Mouse (Mus musculus): Measurements from ENCODE around the gene Adora2a. TPM values are rescaled to one million over a fixed set of nuclear protein-coding genes. Genes with fewer than 3 reads are reported as not detected.

Gene Adora2a
- polyA plus RNA-seq, 2 experiments = 1.7 to 1.9 TPM

DNA sequence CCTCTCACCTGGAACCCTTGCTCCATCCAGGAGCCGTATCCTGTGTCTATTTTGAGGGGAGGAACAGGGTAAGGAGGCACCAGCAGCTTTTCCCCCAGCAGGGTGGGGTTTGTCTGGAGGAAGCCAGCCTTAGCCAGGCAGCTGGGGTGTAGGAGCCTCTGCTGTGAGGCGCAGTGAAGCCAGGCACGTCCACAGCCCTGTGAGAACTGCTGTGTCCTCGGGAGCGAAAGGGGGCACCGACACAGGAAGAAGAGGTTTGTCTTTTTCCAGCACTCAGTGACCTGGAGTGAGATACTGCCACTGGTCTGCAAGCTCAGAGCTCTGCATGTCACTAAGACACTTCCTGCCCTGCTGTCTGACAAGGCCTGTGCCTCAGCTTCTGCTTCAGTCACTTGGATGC lies 12.3 kb upstream of the Adora2a start:
- WGBS (ENCODE audit: insufficient replicate concordance) = 22% methylated on average over 6 of the region's 6 CpGs
- Histone ChIP-seq H3K9me3 (ENCODE audit: control insufficient read depth, low read length) (no peaks in the 10 kb centered on the region), H3K36me3 (replicated peaks; ENCODE audit: control insufficient read depth, insufficient read depth, low read depth) (no peaks in the 10 kb centered on the region; the same call in 1 of the 2 replicates), H3K9ac (replicated peaks) (no peak overlapping the region), H3K4me1 (replicated peaks; ENCODE audit: control insufficient read depth in 2 of 2, insufficient read depth in 2 of 2, low read length in 1 of 2) (peaks cover 5 to 43% of the 10 kb centered on the region in 2 experiments), H3K27ac (no peak overlapping the region), H3K4me3 (ENCODE audit: insufficient read depth in 1 of 2, low read depth in 2 of 2, low read length in 2 of 2) (no peak overlapping the region), H3K27me3 (ENCODE audit: control insufficient read depth, insufficient read depth, low read length) (no peaks in the 10 kb centered on the region), H3K4me2 (ENCODE audit: low read depth) (no peak overlapping the region)
- no peak for TF ChIP-seq CTCF (IDR thresholded peaks at IDR 0.05; ENCODE audit: low read depth)
- TF ChIP-seq EP300 (IDR thresholded peaks at IDR 0.05; ENCODE audit: low read depth) = no peak
- ATAC-seq (ENCODE audit: insufficient read depth) (peak; percentile 40; the same call in 1 of the 2 replicates), DNase-seq (ENCODE audit: low read depth in 3 of 3, low spot score in 3 of 3) (no peak)

DNA sequence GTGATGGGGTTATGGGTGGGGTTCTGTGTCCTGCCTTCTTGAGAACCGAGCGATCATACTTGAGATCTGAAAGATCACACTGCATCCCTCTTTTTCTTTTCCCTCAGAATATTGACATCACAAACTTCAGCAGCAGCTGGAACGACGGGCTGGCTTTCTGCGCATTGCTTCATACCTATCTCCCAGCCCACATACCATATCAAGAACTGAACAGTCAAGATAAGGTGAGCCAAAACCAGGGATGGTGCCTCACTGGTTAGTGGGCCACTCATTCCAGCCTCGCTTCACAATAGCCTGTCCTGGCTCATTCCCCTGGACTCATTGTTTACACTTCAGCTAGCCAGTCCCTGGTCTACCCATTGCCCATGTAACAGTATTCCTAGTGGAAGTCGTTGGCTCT lies 9.5 kb upstream of the Adora2a start:
- no peak for TF ChIP-seq CTCF (IDR thresholded peaks at IDR 0.05; ENCODE audit: low read depth)
- peak; percentile 35; the same call in 1 of the 2 replicates for TF ChIP-seq EP300 (IDR thresholded peaks at IDR 0.05; ENCODE audit: low read depth)
- Histone ChIP-seq H3K27ac (no peak overlapping the region), H3K4me1 (replicated peaks; ENCODE audit: control insufficient read depth in 2 of 2, insufficient read depth in 2 of 2, low read length in 1 of 2) (peaks cover 0 to 31% of the 10 kb centered on the region in 2 experiments), H3K4me2 (ENCODE audit: low read depth) (no peak overlapping the region), H3K27me3 (ENCODE audit: control insufficient read depth, insufficient read depth, low read length) (no peaks in the 10 kb centered on the region), H3K4me3 (ENCODE audit: insufficient read depth in 1 of 2, low read depth in 2 of 2, low read length in 2 of 2) (no peak overlapping the region), H3K9ac (replicated peaks) (no peak overlapping the region), H3K9me3 (ENCODE audit: control insufficient read depth, low read length) (no peaks in the 10 kb centered on the region), H3K36me3 (replicated peaks; ENCODE audit: control insufficient read depth, insufficient read depth, low read depth) (no peaks in the 10 kb centered on the region; the same call in 1 of the 2 replicates)
- WGBS (ENCODE audit: insufficient replicate concordance) = 18% methylated on average over 7 of the region's 7 CpGs
- DNase-seq (ENCODE audit: low read depth in 3 of 3, low spot score in 3 of 3) (no peak), ATAC-seq (ENCODE audit: insufficient read depth) (peak; percentile 65)

DNA sequence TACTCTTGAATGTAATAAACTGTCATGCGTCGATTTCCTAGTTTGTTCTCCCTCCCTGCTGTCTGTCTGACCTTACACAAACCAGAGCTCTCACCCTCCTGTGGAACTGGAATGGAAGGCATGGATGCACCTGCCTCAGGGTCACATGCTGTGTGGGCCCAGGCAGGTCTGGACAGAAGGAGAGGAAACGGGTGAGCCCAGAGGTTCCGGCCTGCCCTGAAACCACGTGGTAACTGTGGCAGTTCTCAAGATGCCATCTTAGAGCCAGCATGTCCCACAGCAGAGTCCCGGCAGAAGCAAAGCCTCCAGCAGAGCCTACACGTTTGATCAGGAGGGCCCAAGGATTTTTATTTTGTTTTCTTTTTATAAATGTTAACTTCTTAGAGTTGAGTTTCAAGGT lies 4.3 kb upstream of the Adora2a start:
- DNase-seq (ENCODE audit: low read depth in 3 of 3, low spot score in 3 of 3) (no peak), ATAC-seq (ENCODE audit: insufficient read depth) (no peak)
- WGBS (ENCODE audit: insufficient replicate concordance) = 47% methylated on average over 7 of the region's 7 CpGs
- no peak overlapping the region for H3K27ac ChIP-seq
- TF ChIP-seq EP300 (IDR thresholded peaks at IDR 0.05; ENCODE audit: low read depth) (no peak), CTCF (IDR thresholded peaks at IDR 0.05; ENCODE audit: low read depth) (no peak)
- peaks cover 0 to 14% of the 10 kb centered on the region in 2 experiments; a peak in 3 of 4 replicates for H3K4me1 ChIP-seq (replicated peaks; ENCODE audit: control insufficient read depth in 2 of 2, insufficient read depth in 2 of 2, low read length in 1 of 2)
- no peak overlapping the region for H3K9ac ChIP-seq (replicated peaks)
- H3K9me3 ChIP-seq (ENCODE audit: control insufficient read depth, low read length) = no peaks in the 10 kb centered on the region
- H3K4me2 ChIP-seq (ENCODE audit: low read depth) = no peak overlapping the region
- no peaks in the 10 kb centered on the region; the same call in 1 of the 2 replicates for H3K36me3 ChIP-seq (replicated peaks; ENCODE audit: control insufficient read depth, insufficient read depth, low read depth)
- peaks cover 9% of the 10 kb centered on the region for H3K27me3 ChIP-seq (ENCODE audit: control insufficient read depth, insufficient read depth, low read length)
- no peak overlapping the region for H3K4me3 ChIP-seq (ENCODE audit: insufficient read depth in 1 of 2, low read depth in 2 of 2, low read length in 2 of 2)

DNA sequence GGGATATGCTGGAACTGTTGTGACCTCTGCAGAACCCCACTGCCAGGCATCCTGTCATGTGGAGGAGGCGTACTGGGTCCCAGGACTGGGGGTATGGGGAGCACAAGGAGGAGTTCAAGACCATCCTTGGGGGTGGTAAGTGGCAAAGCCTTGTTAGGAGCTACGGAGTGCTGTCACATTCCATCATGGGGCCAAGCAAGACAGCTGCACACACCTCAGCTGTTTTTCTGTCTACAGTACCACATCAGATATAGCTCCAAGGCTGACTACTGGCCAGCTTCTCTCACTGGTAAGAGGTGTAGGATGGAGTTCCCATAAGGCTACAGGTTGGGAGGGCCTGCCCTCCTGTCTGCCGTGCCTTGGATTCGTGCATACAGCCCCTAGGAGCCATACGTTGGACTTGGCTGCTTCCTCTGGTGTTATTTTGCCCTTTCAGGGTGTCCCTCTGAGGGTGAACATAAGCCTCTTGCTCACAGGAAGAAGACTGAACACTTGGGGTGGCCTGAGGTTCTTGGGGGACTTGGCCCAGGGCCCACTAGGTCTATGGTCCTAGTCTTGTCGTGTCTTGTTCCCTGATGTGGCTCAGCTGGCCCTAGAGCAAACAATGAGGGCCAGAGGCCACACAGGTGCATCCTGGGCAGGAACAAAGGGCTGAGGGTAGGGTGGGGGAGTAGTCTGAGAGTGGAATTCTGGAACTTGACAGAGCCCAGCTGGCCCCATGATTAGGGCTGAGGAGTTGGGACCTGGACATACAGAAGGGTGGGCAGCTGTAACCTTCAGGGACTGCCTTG lies 2.3 kb upstream of the Adora2a start:
- no peak overlapping the region for H3K27ac ChIP-seq
- ATAC-seq (ENCODE audit: insufficient read depth) = no peak

DNA sequence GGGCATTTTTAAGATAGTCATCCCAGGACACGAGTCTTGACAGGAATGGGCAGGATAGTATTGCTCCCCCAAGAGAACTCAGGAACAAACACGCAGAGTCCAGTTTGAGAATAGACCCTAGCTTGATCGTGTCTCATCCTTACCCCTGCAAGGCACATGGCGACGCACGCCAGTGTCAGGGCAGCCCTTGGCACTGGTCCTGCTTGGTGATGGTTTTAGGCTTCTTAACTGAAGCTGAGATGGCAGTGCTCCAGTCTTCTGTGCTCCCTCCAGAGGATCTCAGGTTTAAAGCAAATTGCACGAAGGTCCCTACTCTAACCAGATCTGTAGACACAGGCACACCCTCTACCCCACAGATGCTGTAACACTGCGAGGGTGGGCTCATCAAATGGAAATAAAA lies 921 bp upstream of the Adora2a start:
- H3K27me3 ChIP-seq (ENCODE audit: control insufficient read depth, insufficient read depth, low read length) = peaks cover 18% of the 10 kb centered on the region

More for the DNA sequence above, 2.3 kb upstream of the Adora2a start:
- no peaks in the 10 kb centered on the region for H3K36me3 ChIP-seq (replicated peaks; ENCODE audit: control insufficient read depth, insufficient read depth, low read depth)
- WGBS (ENCODE audit: insufficient replicate concordance) = 59% methylated on average over 6 of the region's 6 CpGs
- H3K4me1 ChIP-seq (replicated peaks; ENCODE audit: control insufficient read depth in 2 of 2, insufficient read depth in 2 of 2, low read length in 1 of 2) = peaks cover 0 to 13% of the 10 kb centered on the region in 2 experiments; a peak in 2 of 4 replicates
- no peak overlapping the region for H3K9ac ChIP-seq (replicated peaks)
- no peak for TF ChIP-seq EP300 (IDR thresholded peaks at IDR 0.05; ENCODE audit: low read depth)
- no peak for TF ChIP-seq CTCF (IDR thresholded peaks at IDR 0.05; ENCODE audit: low read depth)
- H3K4me3 ChIP-seq (ENCODE audit: insufficient read depth in 1 of 2, low read depth in 2 of 2, low read length in 2 of 2) = no peak overlapping the region
- DNase-seq (ENCODE audit: low read depth in 3 of 3, low spot score in 3 of 3) = no peak
- no peak overlapping the region for H3K4me2 ChIP-seq (ENCODE audit: low read depth)
- peaks cover 18% of the 10 kb centered on the region for H3K27me3 ChIP-seq (ENCODE audit: control insufficient read depth, insufficient read depth, low read length)
- no peaks in the 10 kb centered on the region for H3K9me3 ChIP-seq (ENCODE audit: control insufficient read depth, low read length)

More for the DNA sequence above, 921 bp upstream of the Adora2a start:
- ATAC-seq (ENCODE audit: insufficient read depth) = no peak
- no peak for TF ChIP-seq EP300 (IDR thresholded peaks at IDR 0.05; ENCODE audit: low read depth)
- no peak for TF ChIP-seq CTCF (IDR thresholded peaks at IDR 0.05; ENCODE audit: low read depth)
- 70% methylated on average over 8 of the region's 8 CpGs for WGBS (ENCODE audit: insufficient replicate concordance)
- Histone ChIP-seq H3K4me2 (ENCODE audit: low read depth) (no peak overlapping the region), H3K27ac (no peak overlapping the region), H3K36me3 (replicated peaks; ENCODE audit: control insufficient read depth, insufficient read depth, low read depth) (no peaks in the 10 kb centered on the region), H3K4me1 (replicated peaks; ENCODE audit: control insufficient read depth in 2 of 2, insufficient read depth in 2 of 2, low read length in 1 of 2) (peaks cover 0 to 13% of the 10 kb centered on the region in 2 experiments; a peak in 2 of 4 replicates), H3K9ac (replicated peaks) (no peak overlapping the region), H3K4me3 (ENCODE audit: insufficient read depth in 1 of 2, low read depth in 2 of 2, low read length in 2 of 2) (no peak overlapping the region), H3K9me3 (ENCODE audit: control insufficient read depth, low read length) (no peaks in the 10 kb centered on the region)
- DNase-seq (ENCODE audit: low read depth in 3 of 3, low spot score in 3 of 3) = no peak

Data from liver, embryonic 14.5 days (tissue).